17 mouse cellular contexts compared by ENCODE assay signal in the genomic region with DNA sequence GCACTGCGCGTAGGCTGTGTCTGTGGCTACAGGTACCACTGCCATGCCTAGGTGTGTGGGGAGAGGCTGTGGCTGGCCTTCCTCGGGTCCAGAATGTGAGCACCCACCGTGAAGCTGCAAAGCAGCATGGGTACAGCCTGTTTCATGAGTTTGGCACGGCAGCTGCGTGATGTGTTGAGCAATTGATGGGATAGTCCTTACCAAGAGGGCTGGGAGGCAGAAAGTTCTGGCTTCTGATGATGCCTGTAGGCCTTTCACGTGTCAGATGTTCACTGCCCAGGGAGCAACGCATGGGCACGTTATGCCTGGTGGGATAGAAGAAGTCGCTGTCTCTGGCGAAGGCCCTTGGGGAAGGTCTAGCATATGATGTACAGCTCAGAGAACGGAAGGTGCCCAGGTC. TPM values are rescaled to one million over a fixed set of nuclear protein-coding genes. Genes with fewer than 3 reads are reported as not detected.
DNase-seq lines count a peak whose midpoint lies in the region; ATAC-seq and TF ChIP-seq lines count a peak whose summit lies in the region.
"Had no signal": no experiment of that assay in that cellular context is flagged by ENCODE, and none has a peak within 500 bp of the region (broad histone marks: within the 10 kb centered on the region; RNA-seq: fewer than 3 reads in every experiment).

No protein-coding gene starts in this region.

- intact Hi-C loops in heart, postnatal 25 days (cut with DNase I): no loop called here

- WGBS in heart, embryonic 13.5 days: 83% methylated on average over 12 of the region's 12 CpGs
- 91% methylated on average over 12 of the region's 12 CpGs for WGBS in midbrain, embryonic 13.5 days
- 81% methylated on average over 12 of the region's 12 CpGs for WGBS in midbrain, postnatal 0 days

- no peak overlapping the region for H3K4me3 ChIP-seq in heart, embryonic 13.5 days
- no peak overlapping the region for H3K4me3 ChIP-seq in midbrain, embryonic 13.5 days (replicated peaks)
- H3K4me3 ChIP-seq in midbrain, postnatal 0 days (ENCODE audit: low read depth, low read length): no peak overlapping the region
- H3K4me3 ChIP-seq: erythroblast, embryonic 14.5 days; heart, embryonic 10.5 days; left cerebral cortex, adult 2 months; neural tube, embryonic 12.5 days had no signal

- H3K9ac ChIP-seq in heart, embryonic 13.5 days: 0 out of 2 replicates have a peak overlapping the region, but pooled peaks have one; percentile 2
- no peak overlapping the region for H3K9ac ChIP-seq in midbrain, embryonic 13.5 days (replicated peaks)
- H3K9ac ChIP-seq in midbrain, postnatal 0 days (replicated peaks; ENCODE audit: low read length, poor library complexity, severe bottlenecking): no peak overlapping the region

- TF ChIP-seq CTCF in midbrain, postnatal 0 days (IDR thresholded peaks at IDR 0.05): no peak

- peaks cover 3% of the 10 kb centered on the region; the same call in 1 of the 2 replicates for H3K36me3 ChIP-seq in heart, embryonic 13.5 days
- H3K36me3 ChIP-seq in midbrain, embryonic 13.5 days: no peaks in the 10 kb centered on the region
- H3K36me3 ChIP-seq in midbrain, postnatal 0 days (ENCODE audit: insufficient read depth, low read length): no peaks in the 10 kb centered on the region
- H3K36me3 ChIP-seq: neural tube, embryonic 12.5 days had no signal

- no peak overlapping the region for H3K4me2 ChIP-seq in heart, embryonic 13.5 days
- no peak overlapping the region for H3K4me2 ChIP-seq in midbrain, embryonic 13.5 days (replicated peaks)
- no peak overlapping the region for H3K4me2 ChIP-seq in midbrain, postnatal 0 days (ENCODE audit: low read depth, low read length, poor library complexity, severe bottlenecking)
- H3K4me2 ChIP-seq: neural tube, embryonic 12.5 days had no signal

- no peaks in the 10 kb centered on the region for H3K9me3 ChIP-seq in heart, embryonic 13.5 days
- H3K9me3 ChIP-seq in midbrain, embryonic 13.5 days: no peaks in the 10 kb centered on the region
- H3K9me3 ChIP-seq in midbrain, postnatal 0 days (ENCODE audit: low read length): no peaks in the 10 kb centered on the region
- H3K9me3 ChIP-seq: neural tube, embryonic 12.5 days had no signal

- no peak for ATAC-seq in heart, embryonic 13.5 days (ENCODE audit: extremely low read depth, insufficient number of reproducible peaks, low FRiP score, low TSS enrichment)
- ATAC-seq in midbrain, embryonic 13.5 days: no peak
- ATAC-seq in midbrain, postnatal 0 days (ENCODE audit: low FRiP score): no peak
- 0 out of 2 replicates have a peak, but pooled peaks have one; percentile 2 for ATAC-seq in megakaryocyte, adult 5-6 weeks (ENCODE audit: poor library complexity, severe bottlenecking)
- ATAC-seq: forebrain, embryonic 14.5 days had no signal

- DNase-seq in heart, postnatal 25 days (ENCODE audit: low spot score): no peak
- no peak for DNase-seq in midbrain, postnatal 0 days (ENCODE audit: low spot score)
- no peak for DNase-seq in right cerebral cortex, postnatal 36 days (ENCODE audit: low spot score in 2 of 2)
- no peak for DNase-seq in frontal cortex, postnatal 14 days (ENCODE audit: low spot score in 2 of 2)
- DNase-seq: cerebellum, adult 9-10 months; gastrocnemius, postnatal 36 days; layer of hippocampus, adult 9-11 months; lung, postnatal 14 days; thymus, adult 2 months had no signal

- H3K27ac ChIP-seq in heart, embryonic 13.5 days (replicated peaks): no peak overlapping the region
- peak overlapping the region; percentile 44; the same call in 1 of the 2 replicates for H3K27ac ChIP-seq in midbrain, embryonic 13.5 days
- no peak overlapping the region for H3K27ac ChIP-seq in midbrain, postnatal 0 days (ENCODE audit: low read depth, low read length)
- H3K27ac ChIP-seq: left cerebral cortex, adult 2 months; neural tube, embryonic 12.5 days had no signal

- H3K4me1 ChIP-seq in heart, embryonic 13.5 days: peaks cover 55% of the 10 kb centered on the region
- H3K4me1 ChIP-seq in midbrain, embryonic 13.5 days (replicated peaks): peaks cover 63% of the 10 kb centered on the region
- H3K4me1 ChIP-seq in midbrain, postnatal 0 days (ENCODE audit: insufficient read depth, low read length): peaks cover 5% of the 10 kb centered on the region

- no peaks in the 10 kb centered on the region for H3K27me3 ChIP-seq in heart, embryonic 13.5 days (replicated peaks)
- H3K27me3 ChIP-seq in midbrain, embryonic 13.5 days: no peaks in the 10 kb centered on the region
- no peaks in the 10 kb centered on the region for H3K27me3 ChIP-seq in midbrain, postnatal 0 days (ENCODE audit: insufficient read depth, low read length)
- H3K27me3 ChIP-seq: neural tube, embryonic 12.5 days had no signal

RNA-seq across cellular contexts. Expression of a gene that starts 33.5 kb away (rescaled TPM):
- 42.8 and 47.2 TPM in 2 replicates for polyA plus RNA-seq in heart, embryonic 13.5 days (2015; fragmentation: Nextera tagmentation; extraction: Ambion mirVana)
- total RNA-seq in heart, postnatal 25 days (2021): 10 to 100 TPM; 37.7 to 41.6 TPM
- 47.2 and 53.5 TPM in 2 replicates for polyA plus RNA-seq in midbrain, embryonic 13.5 days (2015; fragmentation: Nextera tagmentation; extraction: Ambion mirVana)
- 51.3 and 80.9 TPM in 2 replicates for total RNA-seq in midbrain, postnatal 0 days (2014; rRNA removed)
- 65.4 and 66.4 TPM in 2 replicates for polyA plus RNA-seq in midbrain, postnatal 0 days (2015; fragmentation: Nextera tagmentation; extraction: Ambion mirVana)
- total RNA-seq in megakaryocyte, adult 5-6 weeks (2015): 31.3 and 61.1 TPM in 2 replicates
- 15.5 and 20.4 TPM in 2 replicates for total RNA-seq in megakaryocyte, adult 5-6 weeks (2017)
